Mouse (Mus musculus) activated CD4-positive, CD25-positive, alpha-beta regulatory T cell, adult 4 months (primary cell): ENCODE results near the gene Ptgfr. TPM values are rescaled to one million over a fixed set of nuclear protein-coding genes. Genes with fewer than 3 reads are reported as not detected.

Experiments
- ATAC-seq: one replicate; pipeline ENCODE4 v1.8.0; 2017
- polyA plus RNA-seq, 2 experiments: library from polyadenylated mRNA; unstranded; fragments of 100-300 nt; shearing (Covaris generic); gene quantifications; one replicate each; pipeline ENCODE4 v1.2.1; 2017

Gene Ptgfr
- polyA plus RNA-seq = not detected

DNA sequence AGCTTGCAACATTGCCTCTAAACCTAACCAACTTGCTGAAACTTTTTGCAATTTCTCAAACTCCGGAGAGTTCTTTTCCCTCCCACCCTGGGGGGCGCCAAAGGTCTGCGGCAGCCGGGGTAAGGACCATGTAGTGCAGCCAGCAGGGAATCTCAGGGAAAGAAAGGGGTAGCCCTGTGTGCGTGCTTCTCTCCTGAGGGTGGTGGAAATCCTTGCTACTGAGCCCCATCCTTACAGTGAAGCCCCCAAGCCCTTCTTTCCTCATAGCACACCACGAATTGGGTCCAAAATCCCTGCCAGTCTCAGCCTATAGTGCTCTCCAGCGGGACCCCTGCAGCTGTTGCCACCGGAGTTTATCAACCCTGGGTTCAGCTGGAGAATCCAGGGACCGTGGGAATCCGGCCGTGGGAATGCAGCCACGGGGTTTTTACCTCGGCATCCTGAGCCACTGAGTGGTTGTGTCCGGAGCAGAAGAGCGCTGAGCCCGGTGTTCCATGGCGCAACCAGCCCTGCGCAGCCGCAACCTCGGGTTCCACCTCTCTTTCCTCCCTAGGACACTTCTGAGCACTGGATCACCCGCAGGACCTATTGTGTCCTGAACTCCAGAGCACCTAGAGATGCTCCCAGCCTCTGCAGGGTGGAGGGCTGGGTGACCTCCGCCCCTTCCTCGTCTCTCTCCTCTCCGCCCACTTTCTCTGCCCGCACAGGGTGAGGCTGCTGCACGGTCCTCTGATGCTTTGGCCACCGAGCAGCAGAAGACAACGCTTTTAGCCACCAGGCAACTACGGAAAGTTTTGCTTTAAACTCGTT, at the start of gene Ptgfr:
Gene Ptgfr (minus strand): TSS at position 760 of the 810 bp plus-strand sequence.
- ATAC-seq = no peak

GRCm38 (mm10) chr3:151883881-151884280, 46.5 kb upstream of the Ptgfr start:
- ATAC-seq = no peak

- ATAC-seq = no peak
These were observed 42.6 kb upstream of the Ptgfr start for GRCm38 (mm10) chr3:151879981-151880380.

- ATAC-seq = no peak
These were observed 31.5 kb upstream of the Ptgfr start for GRCm38 (mm10) chr3:151868970-151869369.

GRCm38 (mm10) chr3:151851344-151851743, 13.9 kb upstream of the Ptgfr start:
- ATAC-seq = no peak

DNA sequence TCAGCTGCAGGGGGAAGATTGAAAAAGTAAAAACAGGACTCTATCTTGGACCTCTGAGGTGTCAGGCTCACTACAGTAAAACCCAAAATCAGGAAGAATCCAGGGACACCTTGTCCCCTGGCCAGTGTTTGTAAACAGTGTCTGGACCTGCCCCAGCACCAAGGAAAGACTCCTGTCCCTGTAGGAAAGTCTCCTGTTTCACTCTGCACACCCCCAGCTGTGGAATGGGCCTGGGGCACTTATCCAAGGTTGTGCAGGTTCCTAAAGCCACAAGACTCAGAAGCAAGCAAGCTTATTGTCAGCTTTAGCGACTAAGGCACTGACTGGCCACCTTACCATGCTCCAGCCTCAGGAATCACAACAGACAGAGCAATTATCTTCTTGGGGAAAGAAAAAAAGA, 13.2 kb upstream of the Ptgfr start:
- no peak for ATAC-seq

GRCm38 (mm10) chr3:151846292-151846691, 8.9 kb upstream of the Ptgfr start:
- no peak for ATAC-seq

DNA sequence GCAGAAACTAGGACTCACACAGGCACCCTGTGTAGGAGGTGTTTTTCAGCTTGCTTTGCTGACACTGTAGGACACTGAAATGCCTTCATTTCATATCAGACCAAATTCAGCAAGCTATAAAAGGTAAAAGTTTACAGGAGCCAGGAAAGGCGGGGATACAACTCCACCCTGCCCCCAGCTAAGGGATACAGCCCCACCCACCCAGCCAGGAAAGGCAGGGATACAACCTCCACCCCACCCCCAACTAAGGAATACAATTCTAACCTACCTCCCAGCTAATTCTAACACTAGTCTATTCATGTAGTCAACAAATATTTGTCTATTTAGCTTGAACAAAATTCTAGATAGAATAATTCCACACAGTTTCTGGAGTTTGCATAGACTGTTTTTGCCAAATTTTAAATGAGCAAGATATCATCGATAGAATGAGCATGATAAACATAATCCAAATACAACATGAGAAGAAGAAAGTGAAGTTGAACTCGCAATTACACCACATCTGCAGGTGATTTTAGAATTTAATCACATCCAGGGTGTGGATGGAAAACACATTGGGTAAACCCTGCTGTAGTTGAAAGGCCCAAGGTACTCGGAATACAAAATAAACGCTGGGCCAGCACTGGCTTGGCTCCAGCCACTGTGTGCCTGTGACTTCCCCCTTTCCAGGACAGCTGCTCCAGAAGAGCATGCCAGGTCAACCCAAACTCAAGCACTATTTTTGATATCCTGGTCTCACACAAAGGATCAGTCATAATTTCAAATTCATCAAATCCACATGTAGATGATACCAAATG, 7.1 kb upstream of the Ptgfr start:
- no peak for ATAC-seq

GRCm38 (mm10) chr3:151840688-151841087, 3.3 kb upstream of the Ptgfr start:
- ATAC-seq = no peak

- no peak for ATAC-seq
These were observed 942 bp upstream of the Ptgfr start for GRCm38 (mm10) chr3:151838372-151838771.

GRCm38 (mm10) chr3:151837749-151838148, 319 bp upstream of the Ptgfr start:
- no peak for ATAC-seq

DNA sequence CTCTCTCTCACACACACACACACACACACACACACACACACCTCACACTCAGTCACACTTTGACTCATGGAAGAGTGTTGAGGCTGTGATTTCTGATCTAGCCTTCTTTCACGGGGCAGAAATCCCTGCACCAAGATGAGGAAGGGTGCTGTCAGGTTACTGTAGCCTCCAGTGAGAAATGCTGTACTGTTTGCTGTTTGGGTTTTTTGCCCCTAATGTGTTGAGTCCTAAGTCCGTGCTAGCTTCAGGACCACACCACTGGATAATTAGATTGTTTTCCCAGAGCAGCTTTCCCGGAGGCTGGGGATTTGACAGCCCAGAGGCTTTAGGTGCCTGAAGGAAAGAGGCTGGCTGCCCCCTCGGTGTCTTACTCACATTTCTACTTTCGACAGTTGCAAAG, 979 bp downstream of the Ptgfr start:
- ATAC-seq = no peak

- ATAC-seq = no peak
These were observed 1.6 kb downstream of the Ptgfr start for GRCm38 (mm10) chr3:151835831-151836230.

- no peak for ATAC-seq
These were observed 9.3 kb downstream of the Ptgfr start for GRCm38 (mm10) chr3:151827950-151828610.

DNA sequence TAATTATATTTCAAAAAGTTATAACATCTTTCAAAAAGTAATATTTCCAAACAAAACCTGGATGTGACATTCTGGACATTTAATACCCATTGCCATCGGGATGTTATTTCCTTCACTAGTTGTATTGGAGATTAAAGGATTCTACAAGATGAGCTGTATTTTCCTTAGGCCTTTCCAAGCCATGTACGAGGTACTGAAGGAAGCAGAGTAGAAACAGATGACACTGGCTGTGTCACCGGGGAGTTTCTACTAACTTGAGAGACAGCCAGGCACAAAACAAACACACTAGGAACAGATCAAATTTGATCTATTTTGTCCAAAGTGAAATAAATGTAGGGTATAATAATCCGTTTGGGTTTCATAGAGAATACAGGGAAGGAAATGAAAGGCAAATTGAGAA, 17.6 kb downstream of the Ptgfr start:
- no peak for ATAC-seq

- no peak for ATAC-seq
These were observed 19.2 kb downstream of the Ptgfr start for GRCm38 (mm10) chr3:151818265-151818664.

GRCm38 (mm10) chr3:151808613-151809012, 28.8 kb downstream of the Ptgfr start:
- no peak for ATAC-seq

GRCm38 (mm10) chr3:151788622-151789021, 48.8 kb downstream of the Ptgfr start:
- ATAC-seq = no peak

DNA sequence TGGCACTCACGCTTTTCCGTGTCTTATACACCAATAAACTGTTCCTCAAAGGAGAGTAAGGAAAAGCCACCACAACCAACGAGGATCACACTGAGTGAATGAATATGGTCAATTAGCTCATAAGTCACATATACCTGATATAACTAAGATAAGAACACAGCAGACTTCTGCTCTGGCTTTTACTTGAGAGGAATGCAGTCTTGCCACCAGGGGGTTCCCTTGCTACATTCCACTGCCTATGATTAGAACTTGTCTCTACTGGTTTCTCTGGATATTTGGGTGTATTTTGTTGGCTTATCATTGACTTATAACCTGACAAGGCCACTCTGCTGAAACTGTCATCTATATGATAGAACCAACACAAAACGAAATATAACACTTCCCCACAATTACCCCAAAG, 62.3 kb downstream of the Ptgfr start:
- ATAC-seq = no peak

DNA sequence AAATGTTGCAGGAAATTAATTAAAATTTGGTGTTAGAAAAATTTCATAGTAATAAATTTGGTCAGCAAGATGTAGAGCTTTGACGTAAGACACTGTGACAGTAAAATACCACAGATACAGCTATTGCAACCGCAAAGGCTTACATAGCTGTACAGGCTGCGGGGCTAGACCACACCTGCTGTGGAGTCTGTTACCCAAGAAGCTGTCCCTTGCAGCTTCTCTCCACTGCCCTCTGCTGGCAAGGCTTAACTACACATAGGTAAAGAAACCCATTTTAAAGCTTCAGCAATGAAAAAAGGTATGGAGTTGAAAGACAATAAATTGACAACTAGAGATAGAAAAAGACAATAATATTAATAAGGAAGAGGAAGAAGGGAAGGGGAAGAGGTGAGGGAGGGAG, 66.4 kb downstream of the Ptgfr start:
- ATAC-seq = peak; percentile 71

DNA sequence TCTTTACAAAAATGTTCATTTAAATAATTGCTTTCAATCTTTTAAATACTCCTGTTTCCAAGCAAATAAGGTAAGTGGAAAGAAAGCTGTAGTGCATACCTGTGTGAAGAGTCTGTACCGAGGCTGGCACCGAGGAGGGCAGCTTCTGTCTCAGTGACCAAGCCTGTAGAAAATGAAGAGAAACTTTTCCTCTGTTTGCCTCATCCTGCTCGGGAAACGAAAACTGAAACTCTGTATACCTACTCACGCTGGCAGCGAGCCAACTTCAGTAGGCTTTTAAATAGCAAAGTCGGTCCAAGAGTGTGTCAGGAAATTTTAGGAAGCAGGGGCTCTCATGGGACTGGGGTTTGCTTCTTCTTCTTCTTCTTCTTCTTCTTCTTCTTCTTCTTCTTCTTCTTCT, 87.7 kb downstream of the Ptgfr start, which contains the start of gene Ifi44:
Gene Ifi44 (minus strand): TSS at position 224 of the 400 bp plus-strand sequence.
- ATAC-seq = no peak

DNA sequence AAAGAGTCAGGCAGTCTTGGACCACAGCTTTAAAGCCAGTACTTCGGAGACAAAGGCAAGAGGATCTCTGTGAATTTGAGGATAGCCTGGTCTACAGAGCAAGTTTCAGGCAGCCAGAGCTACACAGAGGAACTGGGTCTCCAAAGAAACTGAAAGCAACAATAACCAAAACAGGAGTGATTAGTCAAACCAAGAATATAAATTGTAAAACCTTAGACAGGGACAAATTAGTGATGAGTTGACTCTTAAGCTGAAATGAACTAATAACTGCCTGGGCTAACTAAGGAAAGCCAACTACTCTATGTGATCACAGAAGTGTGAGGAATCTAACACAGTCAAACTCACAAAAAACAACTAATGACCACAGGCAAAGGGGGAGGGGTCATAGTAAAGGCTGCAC, 88.9 kb downstream of the Ptgfr start:
- peak; percentile 46 for ATAC-seq
